Mouse (Mus musculus) heart, adult 2 months (tissue): Measurements from ENCODE around the gene Pdzd2. TPM values are rescaled to one million over a fixed set of nuclear protein-coding genes. Genes with fewer than 3 reads are reported as not detected.

ENCODE experiments used
- DNase-seq, 2 experiments: peaks; one replicate each; pipeline ENCODE4 v3.0.0; 2021
- H3K27ac ChIP-seq: fragments of 200-600 bp; 2 replicates; pipeline ENCODE4 v1.8.1; 2022
- H3K27me3 ChIP-seq: fragments of 200-500 bp; 2 replicates; pipeline ENCODE4 v1.6.1; 2012; ENCODE audit warnings: mild to moderate bottlenecking, low read length, inconsistent platforms, mixed read lengths; ENCODE audit not compliant: control insufficient read depth, insufficient read depth
- H3K36me3 ChIP-seq: fragments of 200-500 bp; 2 replicates; pipeline ENCODE4 v1.6.1; 2012; ENCODE audit warnings: low read length, inconsistent platforms; ENCODE audit not compliant: control insufficient read depth, insufficient read depth
- H3K4me1 ChIP-seq: fragments of 200-500 bp; 2 replicates; pipeline ENCODE4 v1.6.1; 2011; ENCODE audit warnings: low read length; ENCODE audit not compliant: control insufficient read depth, insufficient read depth
- H3K4me3 ChIP-seq: fragments of 200-600 bp; 2 replicates; pipeline ENCODE4 v1.8.1; 2022
- H3K79me2 ChIP-seq: fragments of 200-500 bp; replicated peaks from 2 replicates; pipeline ENCODE4 v1.6.1; 2012; ENCODE audit warnings: mild to moderate bottlenecking, inconsistent platforms, low read length, moderate library complexity, mixed read lengths; ENCODE audit not compliant: control insufficient read depth, insufficient read depth
- H3K9ac ChIP-seq: fragments of 200-500 bp; 2 replicates; pipeline ENCODE4 v1.6.1; 2012; ENCODE audit warnings: low read depth, mild to moderate bottlenecking, control low read depth, inconsistent platforms, low read length, mixed read lengths
- CTCF ChIP-seq: fragments of 200-600 bp; IDR thresholded peaks from 2 replicates; pipeline ENCODE4 v1.8.1; 2022; ENCODE audit warnings: antibody characterized with exemption, mild to moderate bottlenecking, moderate library complexity
- EP300 ChIP-seq: fragments of 200-500 bp; IDR thresholded peaks from 2 replicates; pipeline ENCODE4 v1.6.1; 2011; ENCODE audit warnings: low read depth, low read length, control low read depth; ENCODE audit not compliant: insufficient read depth
- POLR2A ChIP-seq: fragments of 200-500 bp; IDR thresholded peaks from 2 replicates; pipeline ENCODE4 v1.6.1; 2011; ENCODE audit warnings: mild to moderate bottlenecking, low read depth, low read length, control low read depth; ENCODE audit not compliant: insufficient read depth
- WGBS: fragments of 180-500 bp; shearing (Covaris S2); methylation state at CpG from one replicate; pipeline ENCODE4 v1.1.7; 2018; 5-methylcytosine and 5-hydroxymethylcytosine counted together
- intact Hi-C: fragments of 180-260 bp; cut with DNase I; formaldehyde crosslinking; loops from one replicate; pipeline ENCODE4 v1.15.1; 2025
- polyA plus RNA-seq: library from polyadenylated mRNA; depleted of rRNA; stranded (reverse); fragments of >200 nt; gene quantifications from 2 replicates; pipeline ENCODE4 v1.2.3, GENCODE M21; 2012
- total RNA-seq, 2 experiments: library from RNA; stranded (reverse); gene quantifications; 2 replicates each; pipeline ENCODE4 v1.2.3; 2021

Pdzd2 gene
- total and polyA plus RNA-seq, 3 experiments = 15.0 to 83.9 (median 78.9) TPM

- peak overlapping the region; percentile 64 for H3K9ac ChIP-seq
- 16% methylated on average over 19 of the region's 19 CpGs for WGBS
- intact Hi-C loops = loop anchor here (5.0 kb wide), 1 partner anchor 178 kb away; no protein-coding TSS in a partner anchor
Observed at GRCm38 (mm10) chr15:12375641-12376311, 363.9 kb downstream of the Pdzd2 start.

GRCm38 (mm10) chr15:12374916-12375315, 364.8 kb downstream of the Pdzd2 start:
- H3K9ac ChIP-seq = no peak overlapping the region
- no peaks in the 10 kb centered on the region for H3K27me3 ChIP-seq
- H3K27ac ChIP-seq = peak overlapping the region; percentile 51
- no peak overlapping the region for H3K4me3 ChIP-seq
- 72% methylated on average over 18 of the region's 18 CpGs for WGBS
- no peaks in the 10 kb centered on the region; the same call in none of the 2 replicates for H3K36me3 ChIP-seq
- peaks cover 5% of the 10 kb centered on the region for H3K4me1 ChIP-seq
- intact Hi-C loops = loop anchor here (5.0 kb wide), 3 partner anchors 178 to 422 kb away; no protein-coding TSS in a partner anchor
- no peaks in the 10 kb centered on the region for H3K79me2 ChIP-seq
- TF ChIP-seq CTCF (no peak), EP300 (no peak), POLR2A (no peak)
- DNase-seq = no peak

More at GRCm38 (mm10) chr15:12375641-12376311, 363.9 kb downstream of the Pdzd2 start:
- peak; percentile 87 to 88 for DNase-seq
- Histone ChIP-seq H3K4me1 (peaks cover 5% of the 10 kb centered on the region), H3K27me3 (no peaks in the 10 kb centered on the region), H3K36me3 (no peaks in the 10 kb centered on the region; the same call in none of the 2 replicates), H3K4me3 (peak overlapping the region; percentile 12; the same call in 1 of the 2 replicates), H3K79me2 (no peaks in the 10 kb centered on the region), H3K27ac (peak overlapping the region; percentile 5)
- TF ChIP-seq CTCF = peak; percentile 93
- TF ChIP-seq EP300 = 0 out of 2 replicates have a peak, but pooled peaks have one; percentile 12
- no peak for TF ChIP-seq POLR2A

- Histone ChIP-seq H3K4me1 (peaks cover 5% of the 10 kb centered on the region), H3K9ac (no peak overlapping the region), H3K27me3 (no peaks in the 10 kb centered on the region), H3K79me2 (no peaks in the 10 kb centered on the region), H3K27ac (no peak overlapping the region), H3K4me3 (no peak overlapping the region), H3K36me3 (no peaks in the 10 kb centered on the region; the same call in none of the 2 replicates)
- WGBS = 75% methylated on average over 6 of the region's 6 CpGs
- intact Hi-C loops = loop anchor here (5.0 kb wide), 2 partner anchors 368 to 423 kb away; no protein-coding TSS in a partner anchor
- TF ChIP-seq EP300 (no peak), CTCF (no peak), POLR2A (no peak)
- no peak for DNase-seq
Observed at GRCm38 (mm10) chr15:12373918-12374317, 365.8 kb downstream of the Pdzd2 start.

GRCm38 (mm10) chr15:12373496-12373895, 366.2 kb downstream of the Pdzd2 start:
- no peak for DNase-seq
- Histone ChIP-seq H3K9ac (no peak overlapping the region), H3K79me2 (no peaks in the 10 kb centered on the region), H3K4me3 (no peak overlapping the region), H3K4me1 (peaks cover 5% of the 10 kb centered on the region), H3K36me3 (peaks cover 2% of the 10 kb centered on the region), H3K27ac (no peak overlapping the region), H3K27me3 (no peaks in the 10 kb centered on the region)
- intact Hi-C loops = loop anchor here (5.0 kb wide), 2 partner anchors 369 to 424 kb away; no protein-coding TSS in a partner anchor
- TF ChIP-seq EP300 (no peak), POLR2A (no peak), CTCF (no peak)
- 65% methylated on average over 14 of the region's 14 CpGs for WGBS

- peaks cover 5% of the 10 kb centered on the region for H3K36me3 ChIP-seq
- TF ChIP-seq POLR2A (no peak), CTCF (peak; percentile 84), EP300 (peak; percentile 92)
- H3K79me2 ChIP-seq = no peaks in the 10 kb centered on the region
- no peaks in the 10 kb centered on the region for H3K27me3 ChIP-seq
- no peak overlapping the region for H3K4me3 ChIP-seq
- no peak overlapping the region for H3K27ac ChIP-seq
- WGBS = 11% methylated on average over 8 of the region's 8 CpGs
- no peak overlapping the region for H3K9ac ChIP-seq
- peaks cover 13% of the 10 kb centered on the region for H3K4me1 ChIP-seq
- DNase-seq = peak; percentile 62 to 71
- intact Hi-C loops = loop anchor here (1.0 to 5.0 kb wide), 3 partner anchors 205 to 426 kb away; no protein-coding TSS in a partner anchor
Observed at GRCm38 (mm10) chr15:12371183-12371582, 368.5 kb downstream of the Pdzd2 start.

GRCm38 (mm10) chr15:12370096-12370495, 369.6 kb downstream of the Pdzd2 start:
- WGBS = 94% methylated on average over 3 of the region's 3 CpGs
- TF ChIP-seq CTCF = no peak
- no peak for TF ChIP-seq EP300
- TF ChIP-seq POLR2A = no peak
- no peak for DNase-seq
- Histone ChIP-seq H3K27me3 (no peaks in the 10 kb centered on the region), H3K4me3 (no peak overlapping the region), H3K9ac (no peak overlapping the region), H3K27ac (no peak overlapping the region), H3K36me3 (peaks cover 5% of the 10 kb centered on the region), H3K4me1 (peaks cover 10% of the 10 kb centered on the region), H3K79me2 (no peaks in the 10 kb centered on the region)
- intact Hi-C loops = loop anchor here (5.0 kb wide), 2 partner anchors 372 to 427 kb away; no protein-coding TSS in a partner anchor
